Mouse (Mus musculus) myocyte (in vitro differentiated cells): ENCODE results near the gene Gm43738. TPM values are rescaled to one million over a fixed set of nuclear protein-coding genes. Genes with fewer than 3 reads are reported as not detected.

Source experiments
- H3K27me3 ChIP-seq: one replicate; pipeline ENCODE4 v1.6.1; 2011; ENCODE audit not compliant: control insufficient read depth, insufficient read depth, insufficient read length
- H3K36me3 ChIP-seq: one replicate; pipeline ENCODE4 v1.6.1; 2011; ENCODE audit not compliant: control insufficient read depth, insufficient read depth
- H3K4me2 ChIP-seq: one replicate; pipeline ENCODE4 v1.6.1; 2011; ENCODE audit warnings: low read depth, control low read depth
- H3K4me3 ChIP-seq: one replicate; pipeline ENCODE4 v1.5.1; 2011; ENCODE audit warnings: mild to moderate bottlenecking, control low read depth, moderate library complexity
- H3K79me2 ChIP-seq: one replicate; pipeline ENCODE4 v1.6.1; 2011; ENCODE audit not compliant: control insufficient read depth, insufficient read depth
- H3ac ChIP-seq: one replicate; pipeline ENCODE4 v1.6.1; 2011; ENCODE audit not compliant: control insufficient read depth, insufficient read length
- CEBPB ChIP-seq: IDR thresholded peaks from 2 replicates; pipeline ENCODE4 v1.6.1; 2011; ENCODE audit warnings: mild to moderate bottlenecking, moderate library complexity; ENCODE audit not compliant: poor library complexity, insufficient read depth, severe bottlenecking
- E2F4 ChIP-seq: IDR thresholded peaks from one replicate; pipeline ENCODE4 v1.6.1; 2011; ENCODE audit warnings: mild to moderate bottlenecking, control low read depth, moderate library complexity; ENCODE audit not compliant: insufficient read depth
- MAX ChIP-seq: IDR thresholded peaks from one replicate; pipeline ENCODE4 v1.6.1; 2011; ENCODE audit warnings: low read depth, mild to moderate bottlenecking, control low read depth
- MYOD1 ChIP-seq, 3 experiments: IDR thresholded peaks; one replicate each; pipeline ENCODE4 v1.6.1; 2011; ENCODE audit warnings: control low read depth in 2 of 3, low read depth in 2 of 3, mild to moderate bottlenecking in 2 of 3, moderate library complexity in 1 of 3; ENCODE audit not compliant: insufficient read length in 2 of 3, control insufficient read depth in 1 of 3
- MYOG ChIP-seq, 3 experiments: IDR thresholded peaks; one replicate each; pipeline ENCODE4 v1.6.1; 2011; ENCODE audit warnings: control low read depth in 2 of 3, low read depth in 2 of 3, mild to moderate bottlenecking in 2 of 3; ENCODE audit not compliant: insufficient read length in 2 of 3, control insufficient read depth in 1 of 3, insufficient read depth in 1 of 3
- POLR2A ChIP-seq: IDR thresholded peaks from one replicate; pipeline ENCODE4 v1.6.1; 2011; ENCODE audit warnings: low read depth, mild to moderate bottlenecking, control low read depth, moderate library complexity; ENCODE audit not compliant: insufficient read length
- POLR2AphosphoS2 ChIP-seq: IDR thresholded peaks from one replicate; pipeline ENCODE4 v1.6.1; 2011; ENCODE audit warnings: low read depth, control low read depth; ENCODE audit not compliant: insufficient read length
- REST ChIP-seq: IDR thresholded peaks from one replicate; pipeline ENCODE4 v1.6.1; 2011; ENCODE audit warnings: mild to moderate bottlenecking, control low read depth, moderate library complexity; ENCODE audit not compliant: insufficient read depth, insufficient read length
- SRF ChIP-seq: IDR thresholded peaks from one replicate; pipeline ENCODE4 v1.6.1; 2011; ENCODE audit warnings: low read depth; ENCODE audit not compliant: control insufficient read depth, insufficient read length
- TCF12 ChIP-seq: IDR thresholded peaks from one replicate; pipeline ENCODE4 v1.6.1; 2011; ENCODE audit warnings: mild to moderate bottlenecking, control low read depth; ENCODE audit not compliant: poor library complexity, insufficient read depth, severe bottlenecking
- TCF3 ChIP-seq: IDR thresholded peaks from one replicate; pipeline ENCODE4 v1.6.1; 2011; ENCODE audit warnings: low read depth, control low read depth; ENCODE audit not compliant: insufficient read length
- USF1 ChIP-seq: IDR thresholded peaks from one replicate; pipeline ENCODE4 v1.6.1; 2011; ENCODE audit warnings: low read depth, mild to moderate bottlenecking, control low read depth, moderate library complexity
- polyA plus RNA-seq: library from polyadenylated mRNA; unstranded; fragments of >200 nt; fragmentation: generic; extraction: Trizol; gene quantifications from one replicate; pipeline ENCODE4 v1.2.1, GENCODE M21; 2012; ENCODE audit warnings: missing spikeins

Gene Gm43738
- polyA plus RNA-seq, result 0.02 TPM

DNA sequence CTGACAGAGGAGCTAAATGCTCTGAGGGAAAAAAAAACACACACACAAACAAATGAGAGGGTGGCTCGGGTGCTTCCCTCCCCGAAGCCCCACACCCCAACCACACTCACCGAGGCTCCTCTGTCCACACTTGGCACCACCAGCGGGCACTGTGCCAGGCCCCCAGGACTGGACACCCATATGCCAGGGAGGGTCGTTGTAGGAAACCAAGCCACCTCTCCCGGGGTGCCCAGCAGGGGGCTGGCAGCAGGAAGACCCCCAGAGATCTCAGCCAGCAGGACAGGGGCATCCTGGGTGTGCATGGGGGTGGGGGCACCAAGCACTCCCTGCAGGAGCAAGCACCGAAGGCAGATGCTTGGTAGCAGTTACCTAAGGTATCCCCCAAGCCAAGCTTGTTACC, at the start of gene Gm43738:
TSS of gene Gm43738 (minus strand) at position 289 of the 400 bp plus-strand sequence.
- H3ac ChIP-seq, result peak within 1 kb of the TSS; percentile 61
- peak within 1 kb of the TSS; percentile 77 for H3K4me3 ChIP-seq
- H3K27me3 ChIP-seq, result no peaks in the 10 kb centered on the region
- peaks cover 30% of the 10 kb centered on the region for H3K36me3 ChIP-seq
- TF ChIP-seq E2F4 (no peak), SRF (no peak), TCF12 (no peak), MAX (no peak), REST (no peak), POLR2A (no peak), CEBPB (no peak), MYOD1 (IDR thresholded peaks at IDR 0.05; ENCODE audit: control insufficient read depth in 1 of 3, insufficient read length in 2 of 3, low read depth in 2 of 3) (no peak), TCF3 (no peak), USF1 (no peak), POLR2AphosphoS2 (no peak), MYOG (IDR thresholded peaks at IDR 0.05; ENCODE audit: control insufficient read depth in 1 of 3, insufficient read depth in 1 of 3, insufficient read length in 2 of 3, low read depth in 2 of 3) (no peak)
- peak within 1 kb of the TSS; percentile 93 for H3K4me2 ChIP-seq
- peaks cover 54% of the 10 kb centered on the region for H3K79me2 ChIP-seq

DNA sequence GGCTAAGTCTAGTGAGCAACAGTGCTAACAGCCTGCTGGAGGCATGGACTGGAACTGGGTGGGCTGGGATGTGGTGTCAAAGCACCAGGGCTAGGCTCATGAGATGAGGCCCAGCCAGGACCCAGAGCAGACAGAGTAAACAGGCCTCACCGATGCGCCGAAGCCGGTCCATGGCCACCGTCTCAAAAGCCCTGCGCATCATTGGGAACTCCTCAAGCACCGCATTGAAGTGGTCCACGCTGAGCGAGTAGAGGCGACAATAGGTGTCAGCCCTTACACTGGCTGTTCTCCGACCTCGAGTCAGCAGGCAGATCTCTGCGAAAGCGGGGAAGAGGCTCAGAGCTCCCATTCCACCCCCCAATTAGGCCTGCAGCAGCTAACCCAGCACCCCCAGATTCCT, 47.7 kb upstream of the Gm43738 start:
- no peak overlapping the region for H3ac ChIP-seq
- peaks cover 76% of the 10 kb centered on the region for H3K27me3 ChIP-seq
- no peaks in the 10 kb centered on the region for H3K36me3 ChIP-seq
- no peak for TF ChIP-seq MYOG (IDR thresholded peaks at IDR 0.05; ENCODE audit: control insufficient read depth in 1 of 3, insufficient read depth in 1 of 3, insufficient read length in 2 of 3, low read depth in 2 of 3)
- no peak for TF ChIP-seq TCF12
- no peak for TF ChIP-seq MYOD1 (IDR thresholded peaks at IDR 0.05; ENCODE audit: control insufficient read depth in 1 of 3, insufficient read length in 2 of 3, low read depth in 2 of 3)
- TF ChIP-seq MAX, result no peak
- TF ChIP-seq POLR2AphosphoS2, result no peak
- no peak for TF ChIP-seq E2F4
- TF ChIP-seq CEBPB, result no peak
- no peak for TF ChIP-seq USF1
- TF ChIP-seq REST, result no peak
- no peak overlapping the region for H3K4me2 ChIP-seq
- no peak overlapping the region for H3K4me3 ChIP-seq
- H3K79me2 ChIP-seq, result no peaks in the 10 kb centered on the region

- no peaks in the 10 kb centered on the region for H3K36me3 ChIP-seq
- H3K27me3 ChIP-seq, result peaks cover 80% of the 10 kb centered on the region
- peak in 1 of 3 experiments; percentile 6 for TF ChIP-seq MYOG (IDR thresholded peaks at IDR 0.05; ENCODE audit: control insufficient read depth in 1 of 3, insufficient read depth in 1 of 3, insufficient read length in 2 of 3, low read depth in 2 of 3)
- TF ChIP-seq SRF, result no peak
- H3K4me2 ChIP-seq, result no peak overlapping the region
- H3K4me3 ChIP-seq, result no peak overlapping the region
- no peaks in the 10 kb centered on the region for H3K79me2 ChIP-seq
- H3ac ChIP-seq, result no peak overlapping the region
Observed at GRCm38 (mm10) chr3:89147979-89148311, 47.0 kb upstream of the Gm43738 start.

GRCm38 (mm10) chr3:89147101-89147978, 46.4 kb upstream of the Gm43738 start:
- H3K4me2 ChIP-seq, result no peak overlapping the region
- no peaks in the 10 kb centered on the region for H3K36me3 ChIP-seq
- H3K79me2 ChIP-seq, result no peaks in the 10 kb centered on the region
- H3ac ChIP-seq, result no peak overlapping the region
- H3K27me3 ChIP-seq, result peaks cover 80% of the 10 kb centered on the region
- H3K4me3 ChIP-seq, result no peak overlapping the region
- TF ChIP-seq MYOG (IDR thresholded peaks at IDR 0.05; ENCODE audit: control insufficient read depth in 1 of 3, insufficient read depth in 1 of 3, insufficient read length in 2 of 3, low read depth in 2 of 3) (no peak), MAX (no peak), TCF12 (no peak), MYOD1 (IDR thresholded peaks at IDR 0.05; ENCODE audit: control insufficient read depth in 1 of 3, insufficient read length in 2 of 3, low read depth in 2 of 3) (no peak), SRF (no peak), POLR2A (no peak), REST (no peak), USF1 (no peak), POLR2AphosphoS2 (no peak), CEBPB (no peak), TCF3 (no peak), E2F4 (no peak)

DNA sequence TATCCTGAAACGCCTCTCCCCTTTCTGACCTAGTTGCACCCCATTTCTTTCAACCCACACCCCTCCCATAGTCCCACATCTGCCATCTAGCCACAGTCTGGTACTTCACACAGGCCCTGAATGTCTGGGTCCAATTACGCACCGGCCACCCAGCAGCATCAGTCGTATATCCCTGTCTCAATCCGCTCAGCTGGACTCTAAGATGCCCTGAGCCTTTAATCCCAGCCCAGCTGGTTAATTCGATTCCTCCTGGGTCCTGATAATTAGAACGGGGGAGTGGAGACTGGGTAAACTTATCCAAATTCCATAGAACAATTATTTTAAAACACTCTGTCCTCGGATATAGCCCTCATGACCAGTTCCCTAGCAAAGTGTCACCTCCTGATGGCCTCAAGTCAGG, 44.7 kb upstream of the Gm43738 start:
- Histone ChIP-seq H3K4me2 (no peak overlapping the region), H3K27me3 (peaks cover 86% of the 10 kb centered on the region), H3K36me3 (no peaks in the 10 kb centered on the region), H3K79me2 (no peaks in the 10 kb centered on the region), H3K4me3 (no peak overlapping the region), H3ac (no peak overlapping the region)
- TF ChIP-seq MYOD1 (IDR thresholded peaks at IDR 0.05; ENCODE audit: control insufficient read depth in 1 of 3, insufficient read length in 2 of 3, low read depth in 2 of 3), result no peak
- no peak for TF ChIP-seq MYOG (IDR thresholded peaks at IDR 0.05; ENCODE audit: control insufficient read depth in 1 of 3, insufficient read depth in 1 of 3, insufficient read length in 2 of 3, low read depth in 2 of 3)
